Mouse (Mus musculus): Measurements from ENCODE around the gene Pon1.

The Pon1 gene

DNA sequence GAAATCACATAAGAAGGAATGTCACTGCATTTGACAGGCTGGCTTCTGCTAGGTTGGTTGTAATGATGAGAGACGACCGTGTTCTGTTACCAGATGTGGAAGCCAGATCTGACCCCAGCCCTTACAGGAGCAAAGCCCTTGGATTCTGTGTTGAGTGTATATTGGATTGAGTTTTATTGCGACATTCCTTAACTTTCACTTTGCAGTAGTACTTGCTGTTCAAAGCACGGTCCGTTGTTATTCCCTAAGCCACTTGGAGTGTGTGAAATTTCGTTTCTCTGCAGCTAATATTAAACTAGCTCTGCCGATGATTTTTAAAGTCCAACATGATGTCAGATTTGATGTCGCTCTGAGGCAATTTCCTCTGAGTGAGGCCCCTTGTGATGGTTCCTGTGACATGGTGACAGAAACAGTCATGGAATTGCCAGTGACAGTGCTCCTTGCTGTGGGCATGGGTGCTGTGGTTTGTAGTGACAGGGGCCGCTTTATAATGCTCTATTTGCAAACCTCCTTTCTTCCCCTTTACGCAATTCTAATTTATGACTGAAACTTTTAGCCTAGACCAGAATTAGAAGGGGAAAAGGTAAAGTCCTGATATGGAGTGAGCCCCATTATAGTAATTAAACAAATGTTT, 19.4 kb downstream of the Pon1 start:
- DNase-seq: no peak

DNA sequence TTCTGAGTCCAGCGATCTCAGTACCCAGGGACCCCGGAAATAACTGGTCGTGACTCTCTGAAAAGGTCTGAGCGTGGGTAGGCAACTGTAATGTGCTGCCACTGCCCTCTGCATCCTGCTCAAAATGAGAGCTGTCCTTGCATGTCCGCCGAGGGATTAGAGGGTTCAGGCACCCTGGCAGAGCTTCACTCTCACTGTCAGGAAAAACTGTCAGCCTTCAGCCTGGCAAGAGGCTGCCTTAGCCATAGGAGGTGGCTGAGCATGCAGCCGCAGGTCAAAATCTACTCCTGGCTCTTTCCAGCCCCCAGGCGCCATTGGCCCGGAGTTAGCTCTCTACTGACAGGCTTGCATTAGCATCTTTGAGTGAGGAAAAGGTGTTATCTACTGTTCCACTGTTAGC, 21.2 kb downstream of the Pon1 start:
- no peak for DNase-seq

DNA sequence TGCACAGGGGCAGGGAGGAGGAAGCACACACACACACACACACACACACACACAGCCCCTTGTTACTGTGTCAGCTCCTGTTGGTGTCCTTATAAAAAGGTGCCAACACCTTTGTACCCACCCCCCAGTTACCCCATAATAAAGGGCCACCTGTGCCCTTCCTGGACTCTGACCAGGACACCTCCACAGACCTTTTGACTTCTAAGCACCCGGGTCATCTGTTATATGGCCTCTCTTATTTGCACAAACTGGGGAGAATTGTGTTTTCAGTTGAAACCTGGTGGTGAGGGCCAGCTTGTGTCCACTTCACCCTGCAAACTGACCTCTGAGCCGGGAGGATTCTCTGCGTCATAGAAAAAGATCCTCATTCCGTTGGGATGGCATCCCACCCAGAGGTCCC, 22.3 kb downstream of the Pon1 start:
- DNase-seq: no peak

DNA sequence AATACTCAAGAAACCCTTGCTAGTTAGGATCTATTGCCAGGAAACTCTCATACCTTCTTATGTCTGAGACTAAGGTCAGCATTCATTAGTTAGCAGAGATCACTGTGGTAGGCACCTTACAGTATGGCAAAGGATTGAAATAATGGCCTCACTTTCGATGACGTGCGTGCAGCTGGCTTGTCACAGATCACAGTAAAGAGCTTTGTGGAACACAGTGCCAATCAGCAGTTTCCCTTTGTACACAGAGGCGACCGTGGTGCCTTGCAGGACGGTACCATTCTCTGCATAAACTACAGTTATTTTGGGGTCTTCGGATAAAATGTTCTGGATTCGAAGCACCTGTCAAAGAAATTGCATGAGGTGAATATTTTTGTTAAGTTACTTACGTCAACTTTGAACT, 25.6 kb downstream of the Pon1 start:
- DNase-seq: no peak

DNA sequence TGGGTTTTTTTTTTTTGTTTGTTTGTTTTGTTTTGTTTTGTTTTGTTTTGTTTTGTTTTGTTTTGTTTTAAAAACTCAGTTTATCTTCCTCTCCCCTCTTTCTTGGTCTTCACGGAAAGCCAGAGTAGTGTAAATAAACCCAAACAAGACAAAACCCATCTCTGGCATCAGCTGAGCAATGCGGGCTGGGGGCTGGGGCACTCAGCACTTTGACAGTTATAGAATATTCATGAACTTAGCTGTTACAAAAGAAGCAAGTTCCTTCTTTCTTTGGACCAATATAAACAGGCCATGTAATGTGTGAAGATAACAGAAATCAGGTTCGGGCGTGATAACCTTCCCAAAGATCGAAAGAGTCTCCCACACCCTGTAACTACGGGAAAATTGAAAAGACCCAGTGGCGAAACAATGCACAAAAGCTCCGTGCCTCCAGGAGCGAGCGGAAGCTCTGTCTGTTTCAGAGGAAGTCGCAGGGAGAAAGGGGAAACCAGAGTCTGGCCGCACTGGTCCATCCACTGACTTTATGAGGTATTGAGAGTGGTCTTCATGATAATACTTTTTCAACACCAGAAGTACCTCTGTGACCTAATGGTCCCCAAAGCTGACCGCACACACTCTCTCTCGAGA, 26.6 kb downstream of the Pon1 start:
- DNase-seq: no peak

DNA sequence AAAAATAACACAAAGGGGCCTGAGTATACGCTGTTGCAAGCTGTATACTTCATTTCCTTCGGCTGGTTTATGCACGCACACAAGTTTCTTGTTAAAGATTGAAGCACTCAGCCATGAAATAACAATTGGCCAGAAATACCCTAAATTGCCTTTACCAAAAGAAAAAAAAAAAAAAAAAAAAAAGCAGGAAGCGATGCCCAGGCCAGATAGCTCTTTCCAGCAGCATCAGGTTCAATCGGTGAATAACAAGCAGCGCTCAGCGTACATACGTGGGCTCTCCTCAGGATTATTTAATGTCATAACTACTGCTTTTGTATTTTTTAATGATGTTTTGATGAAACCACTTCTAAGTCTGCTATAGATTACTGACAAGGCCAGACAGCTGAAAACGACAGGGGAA, 28.9 kb downstream of the Pon1 start:
- no peak for DNase-seq

DNA sequence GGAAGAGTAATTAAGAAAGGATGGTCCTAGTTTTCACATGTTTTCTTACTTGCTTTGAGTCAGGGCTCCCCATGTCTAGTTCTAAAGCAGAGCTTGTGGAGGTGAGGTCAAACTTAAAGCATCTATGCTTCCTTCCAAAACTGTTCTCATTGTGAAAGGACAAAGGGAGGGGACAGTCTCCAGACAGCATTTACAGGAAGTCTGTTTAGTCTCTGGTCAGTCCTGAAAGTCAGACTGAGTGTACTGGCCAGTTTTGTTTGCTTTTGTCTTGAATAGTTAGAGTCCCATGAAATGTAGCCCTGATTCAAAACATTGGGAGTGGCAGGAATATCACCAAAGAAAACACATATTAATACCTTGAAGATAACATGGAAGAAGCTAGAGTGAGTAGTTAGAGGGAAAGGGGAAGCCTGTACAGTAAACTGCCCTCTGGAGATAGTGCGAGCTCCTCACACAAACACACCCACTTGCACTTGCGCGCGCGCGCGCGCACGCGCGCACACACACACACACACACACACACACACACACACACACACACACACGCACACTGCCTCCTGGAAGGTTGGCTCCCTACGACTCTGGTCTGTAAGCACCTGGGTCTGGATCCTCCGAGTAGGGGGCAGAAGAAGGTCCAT, 30.1 kb downstream of the Pon1 start:
- DNase-seq: no peak

DNA sequence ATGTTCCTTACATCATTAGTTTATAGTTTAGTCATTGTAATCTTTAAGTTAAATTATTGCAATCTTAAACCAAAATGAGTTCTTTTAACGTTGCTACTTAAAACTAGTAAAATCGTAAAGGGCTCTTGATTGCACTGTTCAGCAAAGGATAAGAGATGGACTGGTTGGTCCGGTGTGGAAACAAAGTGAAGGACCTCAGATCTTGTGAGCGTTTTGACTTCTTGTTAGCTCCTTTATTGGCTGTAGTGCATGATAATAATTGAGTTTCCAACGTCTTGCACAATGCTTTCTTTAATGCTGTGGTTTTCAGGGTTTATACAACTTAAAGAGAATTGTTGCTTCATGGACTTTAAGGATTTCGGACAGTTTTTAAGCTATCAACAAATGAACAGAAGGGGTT, 31.7 kb downstream of the Pon1 start:
- no peak for DNase-seq

DNA sequence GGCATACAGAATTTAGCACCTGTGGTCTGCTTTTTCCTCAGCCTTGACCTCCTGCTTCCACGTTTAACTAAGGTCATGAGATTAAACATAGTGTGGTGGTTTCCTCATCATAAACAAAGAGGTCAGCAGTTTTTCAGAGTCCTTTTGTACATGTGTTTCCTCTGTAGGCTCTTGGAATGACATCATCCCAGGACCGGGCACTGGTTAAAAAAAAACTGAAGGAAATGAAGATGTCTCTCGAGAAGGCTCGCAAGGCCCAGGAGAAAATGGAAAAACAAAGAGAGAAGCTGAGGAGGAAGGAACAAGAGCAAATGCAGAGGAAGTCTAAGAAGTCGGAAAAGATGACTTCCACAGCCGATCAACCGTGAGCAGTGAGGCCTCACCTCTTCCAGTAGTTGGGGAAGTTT, 34.4 kb downstream of the Pon1 start:
- no peak for DNase-seq

DNA sequence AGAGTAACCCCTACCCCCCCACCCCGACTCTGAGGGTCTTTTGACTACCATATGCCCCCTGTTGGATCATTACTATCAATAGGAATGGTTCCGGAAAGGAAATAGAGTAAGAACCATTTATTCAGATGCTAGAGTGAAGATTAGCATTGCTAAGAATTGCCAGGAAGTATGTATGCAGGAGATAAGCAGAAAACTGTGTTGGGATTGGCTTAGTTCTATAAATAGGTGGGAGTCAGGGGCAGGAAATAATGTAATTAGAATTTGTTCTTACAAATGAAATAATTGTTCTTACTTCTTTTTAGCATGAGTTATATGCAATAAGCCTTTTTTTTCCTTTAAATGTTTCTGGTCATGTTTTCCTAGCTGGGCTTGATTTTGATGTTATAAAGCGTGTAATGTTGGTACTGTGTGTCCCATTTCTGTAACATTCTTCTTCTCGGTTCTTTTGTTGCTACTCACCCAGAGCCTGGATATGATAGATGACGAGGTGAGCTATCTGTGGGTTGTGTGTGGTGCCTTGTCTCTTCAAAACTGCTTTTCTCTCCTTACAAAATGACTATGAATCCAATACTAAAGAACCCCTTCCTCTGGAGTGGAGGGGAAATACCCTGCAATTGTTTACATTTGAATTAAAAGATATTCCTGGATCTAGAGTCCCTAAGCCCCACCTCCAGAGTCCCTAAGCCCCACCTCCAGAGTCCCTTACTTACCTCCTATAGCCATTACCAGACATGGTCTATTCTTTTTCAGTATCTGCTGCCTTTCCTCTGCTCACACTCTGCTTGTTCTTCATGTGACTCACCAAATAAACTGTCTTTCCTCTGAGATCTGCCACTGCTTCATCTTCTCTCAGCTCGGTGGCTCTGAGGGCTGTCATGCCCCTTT, 37.0 kb downstream of the Pon1 start:
- DNase-seq: no peak

DNA sequence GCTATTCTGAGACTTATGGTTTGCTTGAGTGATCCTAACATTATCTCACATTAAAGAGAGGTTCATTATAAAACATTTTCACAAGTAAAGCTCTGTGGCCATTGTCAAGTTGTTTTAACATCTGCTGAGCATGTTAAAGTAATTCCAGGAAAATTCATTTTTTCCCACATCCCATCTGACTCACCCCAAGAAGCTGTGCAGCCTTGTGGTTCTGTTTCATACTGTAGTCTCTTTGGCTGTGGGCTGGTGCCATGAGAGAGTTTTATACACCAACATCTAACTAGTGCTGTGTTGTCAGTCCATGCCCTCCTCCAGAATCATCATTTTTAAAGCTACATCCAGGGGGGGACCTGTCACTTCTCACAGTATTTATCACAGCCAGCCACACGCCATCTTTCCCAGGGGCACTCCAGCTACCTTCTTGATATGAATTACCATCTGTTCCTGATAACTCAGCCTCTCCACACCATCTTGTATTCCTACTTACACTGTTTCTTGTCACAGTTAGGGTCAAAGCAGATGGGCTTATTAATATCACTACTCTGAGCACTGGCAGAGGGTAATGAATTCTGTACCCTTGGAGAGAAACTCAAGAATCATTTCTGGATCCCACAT, 38.3 kb downstream of the Pon1 start:
- no peak for DNase-seq

DNA sequence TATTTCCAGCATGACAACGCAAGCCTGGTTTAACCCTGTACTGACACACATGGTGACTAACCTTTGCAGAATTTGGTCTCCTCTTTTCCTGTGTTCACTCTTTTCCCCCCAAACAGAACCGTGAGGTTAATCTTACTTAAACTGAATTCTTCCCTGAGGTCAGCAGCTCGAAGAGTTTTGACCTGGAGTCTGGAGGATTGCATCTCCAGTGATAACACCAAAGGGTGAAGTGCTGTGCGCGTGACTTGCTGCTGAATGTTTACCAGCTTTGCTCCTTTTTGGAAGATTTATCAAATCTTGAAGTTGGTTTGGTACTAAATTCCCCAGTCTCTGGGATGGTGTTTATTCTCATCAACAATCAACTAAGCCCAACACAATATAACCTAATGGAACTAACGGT, 39.0 kb downstream of the Pon1 start:
- no peak for DNase-seq

DNA sequence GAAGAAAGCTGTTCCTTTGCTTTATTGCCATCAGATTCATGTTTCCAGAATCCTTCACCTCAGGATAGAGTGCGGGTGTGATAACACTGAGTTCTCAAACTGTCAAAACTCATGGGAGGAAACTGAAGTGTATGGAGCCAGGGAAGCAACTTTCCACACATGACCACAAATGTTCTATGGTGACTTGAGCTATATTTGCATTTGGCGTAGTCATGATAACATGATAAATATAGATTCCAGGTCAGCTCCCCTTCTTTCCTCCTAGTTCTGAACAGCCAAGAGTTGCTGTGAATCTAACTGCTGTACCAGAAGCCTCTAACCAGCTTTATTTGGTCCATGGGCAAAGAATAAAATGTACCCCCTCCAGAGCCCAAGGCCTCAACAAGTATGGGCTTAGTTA, 41.6 kb downstream of the Pon1 start:
- DNase-seq: no peak

DNA sequence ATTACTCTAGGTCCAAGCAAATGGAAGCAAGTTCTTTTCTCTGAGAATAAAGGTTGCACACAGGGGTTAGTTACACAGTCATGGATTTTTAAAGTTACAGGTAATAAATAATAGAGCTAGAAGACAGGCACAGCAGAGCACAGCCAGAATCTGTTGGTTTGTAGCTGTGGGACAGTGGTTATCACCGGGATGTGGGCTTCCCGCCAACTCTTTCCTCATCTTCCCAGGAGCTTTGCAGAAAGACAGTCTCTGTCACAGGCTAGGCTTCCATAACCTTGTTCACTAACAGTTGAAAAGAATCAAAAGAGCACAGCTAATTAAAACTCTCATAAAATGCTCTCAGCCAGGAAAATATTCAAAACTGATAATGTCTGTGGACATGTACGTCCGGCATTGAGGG, 42.6 kb downstream of the Pon1 start:
- no peak for DNase-seq

DNA sequence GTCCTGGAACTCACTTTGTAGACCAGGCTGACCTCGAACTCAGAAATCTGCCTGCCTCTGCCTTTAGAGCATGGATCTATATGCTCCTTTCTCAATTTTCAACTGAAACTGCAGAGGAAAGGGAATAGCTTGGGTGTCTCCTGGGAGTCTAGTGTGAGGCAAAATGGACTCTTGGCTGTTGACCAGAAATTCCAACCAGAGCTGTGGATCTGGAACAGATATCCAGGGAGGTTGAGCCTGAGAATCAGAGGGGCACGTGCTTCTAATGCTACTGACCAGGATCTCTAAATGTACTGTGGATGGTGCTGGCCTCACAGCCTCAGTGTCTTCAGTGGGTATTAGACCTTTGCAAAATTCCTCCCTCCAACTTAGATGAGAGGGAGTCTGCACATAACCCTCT, 43.8 kb downstream of the Pon1 start:
- no peak for DNase-seq

DNA sequence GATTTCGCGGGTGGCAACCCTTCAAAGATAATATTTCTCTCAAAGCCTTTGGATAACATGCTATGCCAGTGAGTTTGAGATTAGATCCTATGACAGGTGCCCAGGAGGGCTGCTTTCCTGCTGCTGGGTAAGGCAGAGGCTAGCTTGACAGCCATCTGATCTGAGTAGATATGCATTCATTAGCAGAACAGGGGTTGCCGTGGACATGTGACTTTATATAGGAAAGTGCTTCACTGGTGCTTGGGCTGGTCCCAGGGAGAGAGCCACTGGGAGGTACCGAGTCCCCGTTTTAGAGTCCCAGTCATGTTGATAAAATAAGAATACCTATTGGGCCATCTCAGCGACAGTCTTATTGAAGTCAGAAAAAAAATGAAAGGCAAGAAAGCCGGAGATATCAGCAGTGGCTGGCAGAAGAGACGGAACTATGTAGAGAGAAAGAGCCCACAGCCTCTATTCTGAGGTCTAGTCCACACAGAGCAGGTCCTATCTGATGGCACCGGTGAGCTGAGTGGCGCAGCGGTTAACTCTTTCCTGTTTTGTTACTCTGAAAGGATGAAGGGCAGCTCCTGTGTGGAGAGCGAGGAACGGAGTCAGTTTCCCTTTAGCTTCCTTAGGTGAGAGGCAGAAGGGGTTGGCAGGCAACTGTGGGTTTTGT, 46.1 kb downstream of the Pon1 start:
- no peak for DNase-seq

DNA sequence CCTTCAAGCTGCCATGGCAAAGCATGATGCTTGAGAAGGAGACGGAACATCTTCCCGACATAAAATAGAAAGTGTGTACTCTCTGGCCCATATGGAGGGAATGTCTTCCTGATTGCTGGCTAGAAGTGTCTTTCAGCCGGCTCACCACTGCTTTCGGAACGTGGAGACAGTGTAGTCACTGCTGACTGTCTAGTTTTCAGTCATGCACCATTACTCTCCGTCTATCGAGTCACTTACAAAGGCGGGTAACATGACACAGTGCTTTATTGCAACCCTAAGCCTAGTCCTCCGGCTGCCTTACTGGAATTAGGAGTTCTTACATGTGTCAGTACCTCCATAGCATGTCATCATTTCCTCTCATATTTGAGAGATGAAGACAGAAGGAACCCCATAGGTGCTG, 54.1 kb downstream of the Pon1 start:
- no peak for DNase-seq

DNA sequence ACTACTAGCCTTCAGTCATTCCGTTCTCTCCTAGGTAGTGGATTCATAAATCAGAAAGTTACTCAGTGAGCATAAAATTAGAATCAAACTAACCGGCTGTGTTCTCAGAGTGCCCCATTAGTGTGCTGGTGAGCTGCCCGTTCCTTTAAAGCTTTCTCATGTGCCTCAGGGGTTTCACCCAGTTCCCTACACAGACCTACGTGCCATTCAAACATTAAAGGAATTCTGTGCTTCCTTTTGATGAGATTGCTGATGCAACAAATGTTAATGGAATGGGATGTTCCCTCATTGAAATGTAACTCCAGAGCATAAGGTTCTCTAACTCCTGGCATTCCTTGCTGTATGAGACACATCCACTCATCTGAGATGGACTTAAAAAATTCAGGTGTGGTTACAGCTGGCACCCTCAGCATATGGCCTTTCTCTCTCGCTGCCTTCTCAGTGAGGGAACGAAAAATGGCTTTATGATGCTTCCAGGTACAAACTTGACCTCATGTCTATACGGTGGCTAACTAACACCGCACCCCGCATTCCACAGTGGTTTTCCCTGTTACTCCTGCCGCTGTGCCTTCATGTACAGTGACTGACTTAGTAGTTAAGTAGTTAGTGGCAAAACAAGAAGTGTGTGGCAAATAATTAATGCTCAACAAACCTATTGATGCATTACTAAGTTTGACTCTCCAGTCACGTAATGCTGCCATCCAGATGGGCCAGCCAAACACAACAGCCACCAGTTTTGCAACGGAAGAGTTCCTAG, 54.7 kb downstream of the Pon1 start:
- DNase-seq: no peak

DNA sequence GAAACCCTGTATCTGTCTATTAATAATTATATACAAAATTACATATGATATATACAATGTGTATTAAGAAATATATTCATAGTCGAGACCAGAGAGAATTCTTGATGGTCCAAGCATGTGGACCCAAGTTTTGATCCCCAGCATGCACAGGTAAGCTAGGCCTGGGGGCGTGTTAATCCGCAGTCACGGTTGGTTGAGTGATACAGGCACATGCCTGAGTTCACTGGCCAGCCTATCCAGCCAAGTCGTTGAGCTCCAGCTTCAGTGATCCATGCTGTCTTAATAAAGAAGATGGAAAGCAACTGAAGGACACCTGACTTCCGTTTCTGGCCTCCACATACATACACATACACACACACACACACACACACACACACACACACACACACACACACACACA, 57.7 kb downstream of the Pon1 start:
- no peak for DNase-seq

DNA sequence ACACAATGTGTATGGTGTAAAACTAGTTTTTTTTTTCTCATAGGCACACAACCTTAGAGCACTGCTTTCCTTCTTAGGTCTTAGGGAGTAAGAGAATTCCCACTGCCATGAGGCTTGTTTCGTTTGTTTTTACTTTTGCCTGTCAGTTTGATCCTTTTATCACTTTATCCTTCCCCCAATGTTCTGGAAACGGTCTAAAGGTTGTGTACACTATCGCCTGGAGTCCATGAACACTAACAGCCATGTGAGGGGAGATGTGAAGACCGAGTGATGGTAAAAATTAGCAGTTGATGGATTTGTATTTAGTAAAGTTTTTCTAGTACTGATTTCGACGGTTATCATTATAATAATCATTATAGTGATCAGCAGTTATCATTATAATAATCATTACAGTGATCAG, 58.8 kb downstream of the Pon1 start:
- DNase-seq: no peak

DNA sequence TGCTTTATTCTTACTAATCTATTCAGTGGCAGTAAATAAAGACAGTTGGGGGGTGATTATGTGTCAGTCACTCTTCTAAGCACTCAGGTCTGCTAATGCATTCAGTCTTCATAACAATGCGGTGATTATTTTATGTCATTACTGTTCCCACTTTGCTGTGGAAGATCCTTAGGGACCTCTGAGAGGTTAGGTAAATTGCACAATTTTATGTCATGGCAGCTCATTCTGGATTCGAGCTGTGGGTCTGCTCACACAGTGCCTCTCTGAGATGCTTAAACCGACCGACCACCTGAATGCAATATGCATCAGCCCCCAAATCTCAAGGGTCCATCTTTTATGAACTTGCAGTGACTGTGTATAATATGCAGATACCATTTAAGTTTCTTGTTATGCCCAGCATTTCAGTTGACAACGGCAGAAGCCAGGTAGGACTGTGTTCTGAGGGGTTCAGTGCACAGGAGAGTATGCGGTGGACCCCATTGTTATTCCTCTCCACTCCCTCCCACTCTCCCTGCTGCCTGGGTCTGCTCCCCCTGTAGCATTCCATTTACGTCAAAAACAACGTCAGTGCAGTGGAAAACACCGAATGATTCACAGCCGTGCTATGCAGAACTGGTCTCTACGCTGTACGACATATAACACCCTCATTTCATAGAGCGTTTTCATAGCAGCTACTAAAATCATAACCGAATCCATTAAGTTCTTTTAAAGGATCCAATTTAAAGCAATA, 64.2 kb downstream of the Pon1 start:
- no peak for DNase-seq
